Mouse (Mus musculus) embryonic facial prominence, embryonic 13.5 days (tissue): ENCODE data around the gene Pigr. TPM values are rescaled to one million over a fixed set of nuclear protein-coding genes. Genes with fewer than 3 reads are reported as not detected.

Experiments used
- ATAC-seq: fragments of 200-750 bp; cut with Nextera tagmentation; 2 replicates; pipeline ENCODE4 v1.8.0; 2017; ENCODE audit warnings: low read depth; ENCODE audit not compliant: insufficient number of reproducible peaks, insufficient read depth, low FRiP score, low TSS enrichment
- H3K27ac ChIP-seq: fragments of 300-500 bp; sonication (generic); 2 replicates; pipeline ENCODE4 v1.5.1; 2015; ENCODE audit warnings: moderate library complexity, mild to moderate bottlenecking, inconsistent platforms
- H3K27me3 ChIP-seq: fragments of 300-500 bp; sonication (generic); 2 replicates; pipeline ENCODE4 v1.6.1; 2015; ENCODE audit warnings: mild to moderate bottlenecking, inconsistent platforms
- H3K36me3 ChIP-seq: fragments of 300-500 bp; sonication (generic); 2 replicates; pipeline ENCODE4 v1.6.1; 2015; ENCODE audit warnings: mild to moderate bottlenecking, inconsistent platforms
- H3K4me1 ChIP-seq: fragments of 300-500 bp; sonication (generic); 2 replicates; pipeline ENCODE4 v1.6.1; 2015; ENCODE audit warnings: inconsistent platforms
- H3K4me2 ChIP-seq: fragments of 300-500 bp; sonication (generic); 2 replicates; pipeline ENCODE4 v1.6.1; 2015; ENCODE audit warnings: moderate library complexity, mild to moderate bottlenecking, inconsistent platforms
- H3K4me3 ChIP-seq: fragments of 300-500 bp; sonication (generic); 2 replicates; pipeline ENCODE4 v1.5.1; 2015; ENCODE audit warnings: mild to moderate bottlenecking, inconsistent platforms
- H3K9ac ChIP-seq: fragments of 300-500 bp; sonication (generic); 2 replicates; pipeline ENCODE4 v1.6.1; 2015; ENCODE audit warnings: mild to moderate bottlenecking, inconsistent platforms
- H3K9me3 ChIP-seq: fragments of 300-500 bp; sonication (generic); 2 replicates; pipeline ENCODE4 v1.6.1; 2016; ENCODE audit warnings: inconsistent platforms
- WGBS: fragments of 180-500 bp; shearing (Covaris S2); methylation state at CpG from one replicate; pipeline ENCODE4 v1.1.7; 2015; ENCODE audit warnings: mixed read lengths; 5-methylcytosine and 5-hydroxymethylcytosine counted together
- polyA plus RNA-seq: library from polyadenylated mRNA; unstranded; fragments of >200 nt; fragmentation: Nextera tagmentation; extraction: Ambion mirVana; gene quantifications from 2 replicates; pipeline ENCODE4 v1.2.1, GENCODE M21; 2015

Gene Pigr
- polyA plus RNA-seq, 1 experiment from 2014 or later: not detected

- no peaks in the 10 kb centered on the region for H3K4me1 ChIP-seq
- no peaks in the 10 kb centered on the region for H3K9me3 ChIP-seq
- no peak overlapping the region for H3K27ac ChIP-seq
- WGBS: 73% methylated on average over 5 of the region's 5 CpGs
- ATAC-seq: no peak
- H3K9ac ChIP-seq: no peak overlapping the region
- H3K4me3 ChIP-seq: no peak overlapping the region
- no peak overlapping the region for H3K4me2 ChIP-seq
- no peaks in the 10 kb centered on the region for H3K36me3 ChIP-seq
- H3K27me3 ChIP-seq: no peaks in the 10 kb centered on the region
These were observed 6.0 kb downstream of the Pigr start for GRCm38 (mm10) chr1:130832230-130833149.

GRCm38 (mm10) chr1:130835161-130835936 is 8.9 kb downstream of the Pigr start:
- WGBS: 87% methylated on average over 6 of the region's 6 CpGs
- Histone ChIP-seq H3K4me2 (no peak overlapping the region), H3K27ac (no peak overlapping the region), H3K4me1 (no peaks in the 10 kb centered on the region), H3K27me3 (no peaks in the 10 kb centered on the region), H3K9ac (no peak overlapping the region), H3K4me3 (no peak overlapping the region), H3K9me3 (no peaks in the 10 kb centered on the region), H3K36me3 (no peaks in the 10 kb centered on the region)
- ATAC-seq: no peak

GRCm38 (mm10) chr1:130838288-130838687 is 11.8 kb downstream of the Pigr start:
- H3K27me3 ChIP-seq: no peaks in the 10 kb centered on the region
- no peaks in the 10 kb centered on the region for H3K4me1 ChIP-seq
- H3K27ac ChIP-seq: no peak overlapping the region
- no peaks in the 10 kb centered on the region for H3K36me3 ChIP-seq
- no peaks in the 10 kb centered on the region for H3K9me3 ChIP-seq
- no peak overlapping the region for H3K4me3 ChIP-seq
- no peak for ATAC-seq
- H3K4me2 ChIP-seq: no peak overlapping the region
- 45% methylated on average over 6 of the region's 6 CpGs for WGBS
- no peak overlapping the region for H3K9ac ChIP-seq

GRCm38 (mm10) chr1:130840599-130841379 is 14.3 kb downstream of the Pigr start:
- Histone ChIP-seq H3K27ac (no peak overlapping the region), H3K36me3 (no peaks in the 10 kb centered on the region), H3K9ac (no peak overlapping the region), H3K9me3 (no peaks in the 10 kb centered on the region), H3K4me3 (no peak overlapping the region), H3K4me2 (no peak overlapping the region), H3K27me3 (no peaks in the 10 kb centered on the region), H3K4me1 (no peaks in the 10 kb centered on the region)
- 78% methylated on average over 8 of the region's 8 CpGs for WGBS
- ATAC-seq: no peak

GRCm38 (mm10) chr1:130841621-130842020 is 15.1 kb downstream of the Pigr start:
- 87% methylated on average over 7 of the region's 7 CpGs for WGBS
- no peak for ATAC-seq

GRCm38 (mm10) chr1:130844516-130844915 is 18.0 kb downstream of the Pigr start:
- Histone ChIP-seq H3K27ac (no peak overlapping the region), H3K4me1 (no peaks in the 10 kb centered on the region), H3K36me3 (no peaks in the 10 kb centered on the region), H3K27me3 (no peaks in the 10 kb centered on the region), H3K4me2 (no peak overlapping the region), H3K9me3 (no peaks in the 10 kb centered on the region), H3K4me3 (no peak overlapping the region), H3K9ac (no peak overlapping the region)
- WGBS: 91% methylated on average over 7 of the region's 7 CpGs
- no peak for ATAC-seq

More at GRCm38 (mm10) chr1:130841621-130842020, 15.1 kb downstream of the Pigr start:
- Histone ChIP-seq H3K27ac (no peak overlapping the region), H3K9ac (no peak overlapping the region), H3K4me2 (no peak overlapping the region), H3K27me3 (no peaks in the 10 kb centered on the region), H3K9me3 (no peaks in the 10 kb centered on the region), H3K36me3 (no peaks in the 10 kb centered on the region), H3K4me3 (no peak overlapping the region), H3K4me1 (no peaks in the 10 kb centered on the region)

- H3K9ac ChIP-seq: no peak overlapping the region
- no peak overlapping the region for H3K27ac ChIP-seq
- 89% methylated on average over 10 of the region's 10 CpGs for WGBS
- H3K4me1 ChIP-seq: no peaks in the 10 kb centered on the region
- no peaks in the 10 kb centered on the region for H3K9me3 ChIP-seq
- no peak overlapping the region for H3K4me3 ChIP-seq
- H3K4me2 ChIP-seq: no peak overlapping the region
- no peaks in the 10 kb centered on the region for H3K36me3 ChIP-seq
- no peak for ATAC-seq
- no peaks in the 10 kb centered on the region for H3K27me3 ChIP-seq
These were observed 23.2 kb downstream of the Pigr start for GRCm38 (mm10) chr1:130849530-130850214.

- H3K27me3 ChIP-seq: no peaks in the 10 kb centered on the region
- H3K4me1 ChIP-seq: no peaks in the 10 kb centered on the region
- 85% methylated on average over 5 of the region's 5 CpGs for WGBS
- no peak overlapping the region for H3K4me2 ChIP-seq
- no peak overlapping the region for H3K27ac ChIP-seq
- H3K9ac ChIP-seq: no peak overlapping the region
- no peaks in the 10 kb centered on the region for H3K36me3 ChIP-seq
- no peak overlapping the region for H3K4me3 ChIP-seq
- no peak for ATAC-seq
- H3K9me3 ChIP-seq: no peaks in the 10 kb centered on the region
These were observed 23.9 kb downstream of the Pigr start for GRCm38 (mm10) chr1:130850405-130850804.

- H3K27ac ChIP-seq: no peak overlapping the region
- no peak overlapping the region for H3K4me3 ChIP-seq
- H3K9me3 ChIP-seq: no peaks in the 10 kb centered on the region
- H3K4me2 ChIP-seq: no peak overlapping the region
- no peaks in the 10 kb centered on the region for H3K4me1 ChIP-seq
- 82% methylated on average over 9 of the region's 9 CpGs for WGBS
- no peaks in the 10 kb centered on the region for H3K36me3 ChIP-seq
- no peaks in the 10 kb centered on the region for H3K27me3 ChIP-seq
- no peak overlapping the region for H3K9ac ChIP-seq
- ATAC-seq: no peak
These were observed 28.3 kb downstream of the Pigr start for GRCm38 (mm10) chr1:130854819-130855218.

- ATAC-seq: no peak
- no peaks in the 10 kb centered on the region for H3K27me3 ChIP-seq
- H3K4me3 ChIP-seq: no peak overlapping the region
- H3K4me1 ChIP-seq: no peaks in the 10 kb centered on the region
- H3K9me3 ChIP-seq: no peaks in the 10 kb centered on the region
- H3K9ac ChIP-seq: no peak overlapping the region
- no peaks in the 10 kb centered on the region for H3K36me3 ChIP-seq
- no peak overlapping the region for H3K4me2 ChIP-seq
- H3K27ac ChIP-seq: no peak overlapping the region
- WGBS: 77% methylated on average over 2 of the region's 2 CpGs
These were observed 29.2 kb downstream of the Pigr start for GRCm38 (mm10) chr1:130855723-130856122.

- no peaks in the 10 kb centered on the region for H3K4me1 ChIP-seq
- H3K36me3 ChIP-seq: no peaks in the 10 kb centered on the region
- H3K9me3 ChIP-seq: no peaks in the 10 kb centered on the region
- no peak overlapping the region for H3K27ac ChIP-seq
- no peaks in the 10 kb centered on the region for H3K27me3 ChIP-seq
- 69% methylated on average over 4 of the region's 4 CpGs for WGBS
- no peak overlapping the region for H3K4me2 ChIP-seq
- no peak overlapping the region for H3K4me3 ChIP-seq
- no peak overlapping the region for H3K9ac ChIP-seq
- ATAC-seq: no peak
These were observed 31.0 kb downstream of the Pigr start for GRCm38 (mm10) chr1:130857456-130857855.
